Mouse (Mus musculus): ENCODE results near the gene Filip1l.

Gene Filip1l

GRCm38 (mm10) chr16:57352751-57353150, at the start of gene Filip1l:
TSS of gene Filip1l (plus strand) at chr16:57353093.
- DNase-seq, result no peak

GRCm38 (mm10) chr16:57303716-57304115, 49.2 kb upstream of the Filip1l start:
- no peak for DNase-seq

GRCm38 (mm10) chr16:57305463-57305862, 47.4 kb upstream of the Filip1l start:
- DNase-seq, result no peak

- no peak for DNase-seq
Measured at GRCm38 (mm10) chr16:57312130-57312529, 40.8 kb upstream of the Filip1l start.

GRCm38 (mm10) chr16:57313487-57313886, 39.4 kb upstream of the Filip1l start:
- DNase-seq, result no peak

GRCm38 (mm10) chr16:57314236-57314635, 38.7 kb upstream of the Filip1l start:
- DNase-seq, result no peak

- DNase-seq, result no peak
Measured at GRCm38 (mm10) chr16:57315026-57315425, 37.9 kb upstream of the Filip1l start.

- DNase-seq, result no peak
Measured at GRCm38 (mm10) chr16:57317127-57317526, 35.8 kb upstream of the Filip1l start.

GRCm38 (mm10) chr16:57317882-57318636, 34.8 kb upstream of the Filip1l start:
- no peak for DNase-seq

- DNase-seq, result no peak
Measured at GRCm38 (mm10) chr16:57318637-57319125, 34.2 kb upstream of the Filip1l start.

- DNase-seq, result no peak
Measured at GRCm38 (mm10) chr16:57319284-57320124, 33.4 kb upstream of the Filip1l start.

GRCm38 (mm10) chr16:57326996-57327395, 25.9 kb upstream of the Filip1l start:
- DNase-seq, result no peak

GRCm38 (mm10) chr16:57329028-57329427, 23.9 kb upstream of the Filip1l start:
- DNase-seq, result no peak

GRCm38 (mm10) chr16:57330111-57330510, 22.8 kb upstream of the Filip1l start:
- no peak for DNase-seq

GRCm38 (mm10) chr16:57332301-57332700, 20.6 kb upstream of the Filip1l start:
- no peak for DNase-seq

- DNase-seq, result no peak
Measured at GRCm38 (mm10) chr16:57336770-57337423, 16.0 kb upstream of the Filip1l start.

GRCm38 (mm10) chr16:57339765-57340612, 12.9 kb upstream of the Filip1l start:
- DNase-seq, result no peak

- DNase-seq, result no peak
Measured at GRCm38 (mm10) chr16:57340613-57340898, 12.3 kb upstream of the Filip1l start.

GRCm38 (mm10) chr16:57346258-57346657, 6.6 kb upstream of the Filip1l start:
- no peak for DNase-seq

- DNase-seq, result peak; percentile 10 to 23
Measured at GRCm38 (mm10) chr16:57349039-57349438, 3.9 kb upstream of the Filip1l start.

GRCm38 (mm10) chr16:57349689-57350088, 3.2 kb upstream of the Filip1l start:
- DNase-seq, result no peak

GRCm38 (mm10) chr16:57353166-57353721, 351 bp downstream of the Filip1l start:
- DNase-seq, result no peak

All from cerebellum, adult 18-20 months (tissue).